In genomic region chr17:17837426-17837825, GRCm38 (mm10) we compare ENCODE assay signal across 8 mouse cellular contexts. TPM values are rescaled to one million over a fixed set of nuclear protein-coding genes. Genes with fewer than 3 reads are reported as not detected.
A peak's percentile ranks its signal among the peaks of the same experiment; 100 is the strongest.
DNase-seq lines count a peak whose midpoint lies in the region; ATAC-seq and TF ChIP-seq lines count a peak whose summit lies in the region.

No protein-coding gene starts in this region.

- peak overlapping the region; percentile 85 for H3K4me3 ChIP-seq in testis, adult 2 months (ENCODE audit: control insufficient read depth, low read depth, low read length)
- peak overlapping the region; percentile 55 for H3K4me3 ChIP-seq in heart, postnatal 0 days (ENCODE audit: low read depth, low read length)
- H3K4me3 ChIP-seq in liver, embryonic 13.5 days (replicated peaks): peak overlapping the region; percentile 66
- peak overlapping the region; percentile 50 for H3K4me3 ChIP-seq in stomach, embryonic 15.5 days (replicated peaks)

- no peak for TF ChIP-seq POLR2A in testis, adult 2 months (IDR thresholded peaks at IDR 0.05; ENCODE audit: control insufficient read depth, low read depth, low read length)

- H3K27ac ChIP-seq in testis, adult 2 months (ENCODE audit: control insufficient read depth, insufficient read depth, low read depth, low read length): peak overlapping the region; percentile 23
- H3K27ac ChIP-seq in heart, postnatal 0 days (ENCODE audit: low read depth): peak overlapping the region; percentile 80
- peak overlapping the region; percentile 56 for H3K27ac ChIP-seq in liver, embryonic 13.5 days
- peak overlapping the region; percentile 86 for H3K27ac ChIP-seq in stomach, embryonic 15.5 days

- H3K9ac ChIP-seq in heart, postnatal 0 days (replicated peaks; ENCODE audit: low read depth, low read length): peak overlapping the region; percentile 54
- H3K9ac ChIP-seq in liver, embryonic 13.5 days: peak overlapping the region; percentile 74
- H3K9ac ChIP-seq in stomach, embryonic 15.5 days: 0 out of 2 replicates have a peak overlapping the region, but pooled peaks have one; percentile 7

- WGBS in heart, postnatal 0 days: 13% methylated on average over 13 of the region's 13 CpGs
- WGBS in liver, embryonic 13.5 days (ENCODE audit: insufficient replicate concordance): 20% methylated on average over 13 of the region's 13 CpGs
- WGBS in stomach, embryonic 15.5 days: 10% methylated on average over 13 of the region's 13 CpGs

- TF ChIP-seq CTCF in testis, adult 2 months (IDR thresholded peaks at IDR 0.05; ENCODE audit: control insufficient read depth, insufficient read depth, insufficient replicate concordance, low read depth, low read length): no peak
- TF ChIP-seq CTCF in heart, postnatal 0 days (IDR thresholded peaks at IDR 0.05; ENCODE audit: low read depth): no peak

- peak; percentile 8 for DNase-seq in adrenal gland, postnatal 25 days
- no peak for DNase-seq in adrenal gland, adult 8-10 months
- DNase-seq in testis, postnatal 14 days (ENCODE audit: low spot score): no peak
- DNase-seq in heart, postnatal 0 days (ENCODE audit: low spot score): no peak
- no peak for DNase-seq in liver, embryonic 13.5 days
- no peak for DNase-seq in c-Kit-positive CD71-positive TER-119-positive erythroid progenitor cells, embryonic 14.5 days (ENCODE audit: low spot score)

- TF ChIP-seq EP300 in heart, postnatal 0 days (IDR thresholded peaks at IDR 0.05; ENCODE audit: low read depth): no peak

- no peak for ATAC-seq in heart, postnatal 0 days (ENCODE audit: insufficient read depth, low read depth)
- ATAC-seq in liver, embryonic 13.5 days (ENCODE audit: low read depth): no peak
- no peak for ATAC-seq in stomach, embryonic 15.5 days (ENCODE audit: insufficient read depth, low FRiP score, low read depth)

- H3K4me1 ChIP-seq in testis, adult 2 months (ENCODE audit: control insufficient read depth, insufficient read depth, low read length): peaks cover 11% of the 10 kb centered on the region
- H3K4me1 ChIP-seq in heart, postnatal 0 days (ENCODE audit: control insufficient read depth, insufficient read depth): peaks cover 10% of the 10 kb centered on the region; the same call in 1 of the 2 replicates
- peaks cover 23% of the 10 kb centered on the region for H3K4me1 ChIP-seq in liver, embryonic 13.5 days (replicated peaks)
- peaks cover 42% of the 10 kb centered on the region for H3K4me1 ChIP-seq in stomach, embryonic 15.5 days

- no peaks in the 10 kb centered on the region for H3K27me3 ChIP-seq in testis, adult 2 months (ENCODE audit: control insufficient read depth, insufficient read depth, low read length)
- H3K27me3 ChIP-seq in heart, postnatal 0 days (ENCODE audit: control insufficient read depth, insufficient read depth, low read length): no peaks in the 10 kb centered on the region
- H3K27me3 ChIP-seq in liver, embryonic 13.5 days: no peaks in the 10 kb centered on the region
- H3K27me3 ChIP-seq in stomach, embryonic 15.5 days (replicated peaks): no peaks in the 10 kb centered on the region

- no peaks in the 10 kb centered on the region for H3K9me3 ChIP-seq in heart, postnatal 0 days (replicated peaks; ENCODE audit: control insufficient read depth, low read length)
- H3K9me3 ChIP-seq in liver, embryonic 13.5 days (replicated peaks): no peaks in the 10 kb centered on the region
- H3K9me3 ChIP-seq in stomach, embryonic 15.5 days: no peaks in the 10 kb centered on the region

- H3K36me3 ChIP-seq in testis, adult 2 months (ENCODE audit: control insufficient read depth, insufficient read depth, low read length): no peaks in the 10 kb centered on the region
- H3K36me3 ChIP-seq in heart, postnatal 0 days (replicated peaks; ENCODE audit: control insufficient read depth, insufficient read depth, low read length): peaks cover 5% of the 10 kb centered on the region
- peaks cover 5% of the 10 kb centered on the region; the same call in 1 of the 2 replicates for H3K36me3 ChIP-seq in liver, embryonic 13.5 days
- peaks cover 6% of the 10 kb centered on the region; the same call in 1 of the 2 replicates for H3K36me3 ChIP-seq in stomach, embryonic 15.5 days

- peak overlapping the region; percentile 61 for H3K4me2 ChIP-seq in heart, postnatal 0 days (ENCODE audit: low read depth, low read length)
- peak overlapping the region; percentile 77 for H3K4me2 ChIP-seq in liver, embryonic 13.5 days
- peak overlapping the region; percentile 54 for H3K4me2 ChIP-seq in stomach, embryonic 15.5 days

RNA-seq across cellular contexts. Expression of gene Spaca6, which starts 10.5 kb away (rescaled TPM):
- 82.8 and 108 TPM in 2 replicates for total RNA-seq in adrenal gland, postnatal 25 days (2021)
- total RNA-seq in adrenal gland, adult 8-10 months (2022): 100 to 1,000 TPM in 2 of 4 experiments, 10 to 100 TPM in 2; 43.9 to 173 (median 91.6) TPM
- 148 and 156 TPM in 2 replicates for polyA plus RNA-seq in testis, adult 2 months (2012; rRNA removed)
- total RNA-seq in heart, postnatal 0 days (2014; rRNA removed; ENCODE audit: low replicate concordance): 1.6 and 23.6 TPM in 2 replicates
- polyA plus RNA-seq in heart, postnatal 0 days (2015; fragmentation: Nextera tagmentation; extraction: Ambion mirVana): 7.9 and 9.2 TPM in 2 replicates
- 3.1 and 3.4 TPM in 2 replicates for polyA plus RNA-seq in liver, embryonic 13.5 days (2015; fragmentation: Nextera tagmentation; extraction: Ambion mirVana)
- 29.6 and 35.7 TPM in 2 replicates for polyA plus RNA-seq in stomach, embryonic 15.5 days (2015; fragmentation: Nextera tagmentation; extraction: Ambion mirVana)

RNA-seq across cellular contexts. Expression of gene Has1, which starts 17.6 kb away (rescaled TPM):
- total RNA-seq in adrenal gland, postnatal 25 days (2021): not detected in 2 replicates
- total RNA-seq in adrenal gland, adult 8-10 months (2022): under 1 TPM in 2 of 4 experiments, not detected in 2; 0.23 to 0.24 TPM
- polyA plus RNA-seq in testis, adult 2 months (2012; rRNA removed): not detected in 2 replicates
- total RNA-seq in heart, postnatal 0 days (2014; rRNA removed; ENCODE audit: low replicate concordance): 2.9 and 4.0 TPM in 2 replicates
- polyA plus RNA-seq in heart, postnatal 0 days (2015; fragmentation: Nextera tagmentation; extraction: Ambion mirVana): 1.00 and 1.1 TPM in 2 replicates
- polyA plus RNA-seq in liver, embryonic 13.5 days (2015; fragmentation: Nextera tagmentation; extraction: Ambion mirVana): 0.05 TPM in 2 replicates
- 1.1 and 1.2 TPM in 2 replicates for polyA plus RNA-seq in stomach, embryonic 15.5 days (2015; fragmentation: Nextera tagmentation; extraction: Ambion mirVana)

RNA-seq across cellular contexts. Expression of gene Fpr1, which starts 46.3 kb away (rescaled TPM):
- 0.24 TPM in 1 of 2 replicates, not detected in the other for total RNA-seq in adrenal gland, postnatal 25 days (2021)
- under 1 TPM in 1 of 4 experiments, not detected in 3; 0.17 TPM for total RNA-seq in adrenal gland, adult 8-10 months (2022)
- polyA plus RNA-seq in testis, adult 2 months (2012; rRNA removed): not detected in 2 replicates
- not detected in 2 replicates for total RNA-seq in heart, postnatal 0 days (2014; rRNA removed; ENCODE audit: low replicate concordance)
- 0.40 and 0.53 TPM in 2 replicates for polyA plus RNA-seq in heart, postnatal 0 days (2015; fragmentation: Nextera tagmentation; extraction: Ambion mirVana)
- 1.9 and 2.3 TPM in 2 replicates for polyA plus RNA-seq in liver, embryonic 13.5 days (2015; fragmentation: Nextera tagmentation; extraction: Ambion mirVana)
- 2.0 and 2.1 TPM in 2 replicates for polyA plus RNA-seq in stomach, embryonic 15.5 days (2015; fragmentation: Nextera tagmentation; extraction: Ambion mirVana)

RNA-seq across cellular contexts. Expression of gene Fpr2, which starts 50.2 kb away (rescaled TPM):
- not detected in 2 replicates for total RNA-seq in adrenal gland, postnatal 25 days (2021)
- total RNA-seq in adrenal gland, adult 8-10 months (2022): under 1 TPM in 1 of 4 experiments, not detected in 3; 0.56 TPM
- not detected in 2 replicates for polyA plus RNA-seq in testis, adult 2 months (2012; rRNA removed)
- total RNA-seq in heart, postnatal 0 days (2014; rRNA removed; ENCODE audit: low replicate concordance): 1.3 TPM in 1 of 2 replicates, not detected in the other
- 0.19 and 0.33 TPM in 2 replicates for polyA plus RNA-seq in heart, postnatal 0 days (2015; fragmentation: Nextera tagmentation; extraction: Ambion mirVana)
- 0.36 and 0.95 TPM in 2 replicates for polyA plus RNA-seq in liver, embryonic 13.5 days (2015; fragmentation: Nextera tagmentation; extraction: Ambion mirVana)
- 2.0 and 2.5 TPM in 2 replicates for polyA plus RNA-seq in stomach, embryonic 15.5 days (2015; fragmentation: Nextera tagmentation; extraction: Ambion mirVana)

RNA-seq across cellular contexts. Expression of gene Fpr3, which starts 50.2 kb away (rescaled TPM):
- total RNA-seq in adrenal gland, postnatal 25 days (2021): not detected in 2 replicates
- total RNA-seq in adrenal gland, adult 8-10 months (2022): not detected
- not detected in 2 replicates for polyA plus RNA-seq in testis, adult 2 months (2012; rRNA removed)
- not detected in 2 replicates for total RNA-seq in heart, postnatal 0 days (2014; rRNA removed; ENCODE audit: low replicate concordance)
- polyA plus RNA-seq in heart, postnatal 0 days (2015; fragmentation: Nextera tagmentation; extraction: Ambion mirVana): not detected in 2 replicates
- not detected in 2 replicates for polyA plus RNA-seq in liver, embryonic 13.5 days (2015; fragmentation: Nextera tagmentation; extraction: Ambion mirVana)
- polyA plus RNA-seq in stomach, embryonic 15.5 days (2015; fragmentation: Nextera tagmentation; extraction: Ambion mirVana): not detected in 2 replicates

Comparison
In these comparisons a context has a peak if more than half of its experiments do, and no peak if none do; other contexts are left out.
1. H3K27ac ChIP-seq: peak in every context shown above with its lines; median percentile 86 in stomach, embryonic 15.5 days; 80 in heart, postnatal 0 days; 56 in liver, embryonic 13.5 days; 23 in testis, adult 2 months.
2. H3K9ac ChIP-seq: peak in every context shown above with its lines; median percentile 74 in liver, embryonic 13.5 days; 54 in heart, postnatal 0 days; 7 in stomach, embryonic 15.5 days.